Mouse (Mus musculus) olfactory bulb, adult 2 months (tissue): ENCODE measurements around the gene Ibtk.

Experiments used
- CTCF ChIP-seq: fragments of 200-500 bp; IDR thresholded peaks from 2 replicates; pipeline ENCODE4 v1.5.1; 2012; ENCODE audit warnings: low read depth, mild to moderate bottlenecking, low read length, moderate library complexity; ENCODE audit not compliant: insufficient read depth
- POLR2A ChIP-seq: fragments of 200-500 bp; IDR thresholded peaks from 2 replicates; pipeline ENCODE4 v1.6.1; 2012; ENCODE audit warnings: mild to moderate bottlenecking, low read depth, low read length, moderate library complexity; ENCODE audit not compliant: insufficient read depth

DNA sequence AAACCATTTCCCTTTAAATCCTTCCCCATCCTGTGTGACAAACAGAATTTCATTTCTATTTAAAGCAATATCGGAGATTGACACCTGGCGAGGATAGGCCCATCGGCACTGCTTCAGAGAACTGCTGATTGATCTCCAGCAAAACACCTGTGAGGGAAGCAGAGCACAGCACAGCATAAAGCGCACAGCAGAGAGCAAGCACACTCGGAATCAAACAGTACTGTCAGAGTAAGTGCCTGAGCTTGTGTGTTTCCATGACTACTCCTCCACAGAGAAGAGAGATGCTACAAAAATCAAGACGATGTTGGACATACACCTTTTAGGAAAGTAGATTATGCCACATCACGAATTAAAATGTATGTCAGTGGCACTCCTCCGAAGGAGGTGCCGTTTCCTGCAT is 25.1 kb downstream of the Ibtk start:
- TF ChIP-seq POLR2A (no peak), CTCF (no peak)
